Mouse (Mus musculus) kidney, adult 2 months (tissue): ENCODE data around the gene Nprl2.

Source experiments
- CTCF ChIP-seq: fragments of 200-500 bp; conservative IDR thresholded peaks from 2 replicates; pipeline ENCODE4 v1.5.1; 2011; ENCODE audit warnings: low read depth, mild to moderate bottlenecking, control low read depth, low read length, moderate library complexity, mixed read lengths; ENCODE audit not compliant: insufficient read depth, insufficient read length
- POLR2A ChIP-seq: fragments of 200-500 bp; IDR thresholded peaks from one replicate; pipeline ENCODE4 v1.6.1; 2011; ENCODE audit warnings: low read depth, low read length, control low read depth

- TF ChIP-seq CTCF: no peak
- TF ChIP-seq POLR2A: no peak
These were observed 34.5 kb downstream of the Nprl2 start, which contains the start of gene Hyal1 for GRCm38 (mm10) chr9:107576357-107577107.
